Mouse (Mus musculus) E14TG2a.4 (cell line): ENCODE results near the gene Tpcn1.

Experiments
- H3K27me3 ChIP-seq: 2 replicates; pipeline ENCODE4 v1.6.1; 2014; ENCODE audit warnings: low read length, control low read depth; ENCODE audit not compliant: insufficient read depth
- H3K36me3 ChIP-seq: 2 replicates; pipeline ENCODE4 v1.6.1; 2014; ENCODE audit warnings: low read length, control low read depth; ENCODE audit not compliant: insufficient read depth
- H3K4me1 ChIP-seq: replicated peaks from 2 replicates; pipeline ENCODE4 v1.6.1; 2014; ENCODE audit warnings: low read depth, low read length, control low read depth
- H3K4me3 ChIP-seq: replicated peaks from 2 replicates; pipeline ENCODE4 v1.5.1; 2014; ENCODE audit warnings: mild to moderate bottlenecking, low read length
- H3K9me3 ChIP-seq: 2 replicates; pipeline ENCODE4 v1.6.1; 2014; ENCODE audit warnings: low read length, control low read depth
- CTCF ChIP-seq: conservative IDR thresholded peaks from 2 replicates; pipeline ENCODE4 v1.5.1; 2014; ENCODE audit warnings: low read length
- NANOG ChIP-seq: IDR thresholded peaks from 2 replicates; pipeline ENCODE4 v1.6.1; 2014; ENCODE audit warnings: borderline replicate concordance, low read length, mixed read lengths
- POU5F1 ChIP-seq: IDR thresholded peaks from 2 replicates; pipeline ENCODE4 v1.6.1; 2014; ENCODE audit warnings: low read length, borderline replicate concordance

The Tpcn1 gene

GRCm38 (mm10) chr5:120512911-120513555, 75.4 kb downstream of the Tpcn1 start:
- no peak for TF ChIP-seq CTCF
- peak; percentile 56; the same call in 1 of the 2 replicates for TF ChIP-seq POU5F1
- Histone ChIP-seq H3K9me3 (no peaks in the 10 kb centered on the region), H3K27me3 (peaks cover 12% of the 10 kb centered on the region; the same call in 1 of the 2 replicates), H3K4me3 (peak overlapping the region; percentile 85), H3K4me1 (peaks cover 77% of the 10 kb centered on the region), H3K36me3 (peaks cover 8% of the 10 kb centered on the region)

- peaks cover 8% of the 10 kb centered on the region for H3K36me3 ChIP-seq
- TF ChIP-seq NANOG (no peak), CTCF (no peak), POU5F1 (no peak)
- no peaks in the 10 kb centered on the region for H3K9me3 ChIP-seq
- peaks cover 12% of the 10 kb centered on the region; the same call in 1 of the 2 replicates for H3K27me3 ChIP-seq
- peaks cover 69% of the 10 kb centered on the region for H3K4me1 ChIP-seq
- peak overlapping the region; percentile 85 for H3K4me3 ChIP-seq
Observed at GRCm38 (mm10) chr5:120511643-120512220, 76.7 kb downstream of the Tpcn1 start.

- peaks cover 63% of the 10 kb centered on the region for H3K4me1 ChIP-seq
- TF ChIP-seq NANOG, result no peak
- peaks cover 1% of the 10 kb centered on the region for H3K36me3 ChIP-seq
- H3K4me3 ChIP-seq, result peak within 1 kb of the TSS; percentile 85
- no peaks in the 10 kb centered on the region for H3K9me3 ChIP-seq
- H3K27me3 ChIP-seq, result peaks cover 12% of the 10 kb centered on the region; the same call in 1 of the 2 replicates
Observed at GRCm38 (mm10) chr5:120510982-120511642, 77.4 kb downstream of the Tpcn1 start, which contains the start of gene Slc8b1. Gene Slc8b1, plus strand, starts transcription at chr5:120511168.

GRCm38 (mm10) chr5:120507311-120507710, 81.2 kb downstream of the Tpcn1 start:
- TF ChIP-seq NANOG (no peak), CTCF (no peak), POU5F1 (no peak)
- Histone ChIP-seq H3K9me3 (no peaks in the 10 kb centered on the region), H3K27me3 (peaks cover 21% of the 10 kb centered on the region), H3K4me3 (no peak overlapping the region), H3K36me3 (no peaks in the 10 kb centered on the region), H3K4me1 (peaks cover 39% of the 10 kb centered on the region)

GRCm38 (mm10) chr5:120506490-120506889, 82.0 kb downstream of the Tpcn1 start:
- peaks cover 19% of the 10 kb centered on the region for H3K27me3 ChIP-seq
- no peaks in the 10 kb centered on the region for H3K36me3 ChIP-seq
- H3K4me1 ChIP-seq, result peaks cover 39% of the 10 kb centered on the region
- H3K4me3 ChIP-seq, result no peak overlapping the region
- no peaks in the 10 kb centered on the region for H3K9me3 ChIP-seq
- TF ChIP-seq POU5F1, result no peak
- TF ChIP-seq CTCF, result no peak
- TF ChIP-seq NANOG, result no peak

GRCm38 (mm10) chr5:120505781-120506180, 82.7 kb downstream of the Tpcn1 start:
- H3K36me3 ChIP-seq, result no peaks in the 10 kb centered on the region
- TF ChIP-seq NANOG, result no peak
- no peak for TF ChIP-seq CTCF
- no peak for TF ChIP-seq POU5F1
- H3K4me1 ChIP-seq, result peaks cover 36% of the 10 kb centered on the region
- no peaks in the 10 kb centered on the region for H3K9me3 ChIP-seq
- H3K27me3 ChIP-seq, result peaks cover 19% of the 10 kb centered on the region
- peak overlapping the region; percentile 17; the same call in 1 of the 2 replicates for H3K4me3 ChIP-seq

GRCm38 (mm10) chr5:120505368-120505767, 83.1 kb downstream of the Tpcn1 start:
- peaks cover 19% of the 10 kb centered on the region for H3K27me3 ChIP-seq
- H3K9me3 ChIP-seq, result no peaks in the 10 kb centered on the region
- H3K4me3 ChIP-seq, result peak overlapping the region; percentile 17; the same call in 1 of the 2 replicates
- peaks cover 32% of the 10 kb centered on the region for H3K4me1 ChIP-seq
- TF ChIP-seq POU5F1 (no peak), CTCF (peak; percentile 91)
- no peaks in the 10 kb centered on the region for H3K36me3 ChIP-seq

GRCm38 (mm10) chr5:120503144-120503795, 85.2 kb downstream of the Tpcn1 start, which contains the start of gene Plbd2:
Gene Plbd2, minus strand, starts transcription at chr5:120503625.
- peak within 1 kb of the TSS; percentile 99 for H3K4me3 ChIP-seq
- TF ChIP-seq POU5F1 (no peak), CTCF (no peak), NANOG (no peak)
- peaks cover 17% of the 10 kb centered on the region for H3K36me3 ChIP-seq
- H3K27me3 ChIP-seq, result peaks cover 11% of the 10 kb centered on the region
- H3K4me1 ChIP-seq, result peaks cover 40% of the 10 kb centered on the region
- no peaks in the 10 kb centered on the region for H3K9me3 ChIP-seq
